Mouse (Mus musculus): ENCODE results near the gene Klk1b9.
"Not testable (repeated sequence)": the region's sequence is repeated elsewhere in the genome, so short reads cannot be mapped to it uniquely, and the experiment has no call there.

Klk1b9 gene

DNA sequence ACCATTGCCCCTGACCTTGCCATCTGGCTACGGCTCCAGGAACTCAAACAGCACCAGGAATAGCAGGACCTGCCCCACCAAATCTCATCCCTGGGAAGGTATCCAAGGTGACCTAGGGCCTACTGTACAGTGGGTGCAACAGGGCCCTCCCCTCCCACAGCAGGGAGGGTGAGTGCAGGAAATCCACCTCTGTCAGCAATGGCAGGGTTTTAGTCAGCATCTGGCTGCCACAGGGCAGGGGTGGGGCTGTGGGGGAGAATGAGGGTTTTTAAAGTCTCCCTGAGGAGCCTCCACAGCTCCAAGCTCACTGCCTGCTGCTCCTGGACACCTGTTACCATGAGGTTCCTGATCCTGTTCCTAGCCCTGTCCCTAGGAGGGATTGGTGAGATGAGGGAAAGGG lies at the start of gene Klk1b9:
Gene Klk1b9 (plus strand): TSS at position 301 of the 400 bp plus-strand sequence.
- DNase-seq (ENCODE audit: low spot score): not testable (repeated sequence)

DNA sequence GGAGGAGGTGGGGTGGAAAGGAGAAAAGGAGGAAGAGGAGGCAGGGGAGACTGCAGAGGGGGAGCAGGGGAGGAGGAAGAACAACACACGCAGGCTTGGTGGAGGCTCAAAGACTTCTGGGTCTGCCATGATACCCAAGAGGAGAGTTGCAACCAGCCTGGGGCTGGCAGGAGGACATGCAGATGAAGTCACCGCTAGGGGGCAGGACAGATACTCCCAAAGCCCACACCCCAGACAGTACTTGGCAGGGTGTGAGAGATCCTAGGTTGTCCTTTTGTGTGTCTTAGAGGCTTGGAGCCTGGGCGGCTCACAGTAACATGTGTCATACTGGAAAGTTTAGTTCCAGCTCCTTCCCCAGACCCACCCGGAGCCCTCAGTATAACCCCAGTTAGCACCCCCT lies 47.3 kb upstream of the Klk1b9 start:
- no peak for DNase-seq (ENCODE audit: low spot score)

GRCm38 (mm10) chr7:43932337-43932736 lies 43.5 kb upstream of the Klk1b9 start:
- no peak for DNase-seq (ENCODE audit: low spot score)

DNA sequence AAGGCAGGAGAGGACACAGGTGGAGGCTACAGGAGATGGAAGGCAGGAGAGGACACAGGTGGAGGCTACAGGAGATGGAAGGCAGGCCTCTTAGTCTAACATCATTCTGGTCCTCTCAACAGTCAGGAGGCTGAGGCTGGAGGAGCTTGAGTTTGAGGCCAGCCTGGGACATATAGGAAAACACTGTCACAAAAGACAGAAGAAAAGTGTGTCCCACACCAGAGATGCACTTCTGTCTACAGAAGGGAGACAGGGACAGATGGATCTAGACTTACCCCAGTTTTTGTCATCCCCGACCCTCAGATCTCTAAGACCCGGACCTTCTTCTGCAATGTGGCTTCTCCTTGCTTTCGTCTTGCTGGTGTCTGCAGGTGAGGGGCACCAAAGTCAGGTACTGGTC lies 42.4 kb upstream of the Klk1b9 start, which contains the start of gene Klk15:
Gene Klk15 (plus strand): TSS at position 301 of the 400 bp plus-strand sequence.
- no peak for DNase-seq (ENCODE audit: low spot score)

GRCm38 (mm10) chr7:43934747-43935146 lies 41.1 kb upstream of the Klk1b9 start:
- DNase-seq (ENCODE audit: low spot score): no peak

DNA sequence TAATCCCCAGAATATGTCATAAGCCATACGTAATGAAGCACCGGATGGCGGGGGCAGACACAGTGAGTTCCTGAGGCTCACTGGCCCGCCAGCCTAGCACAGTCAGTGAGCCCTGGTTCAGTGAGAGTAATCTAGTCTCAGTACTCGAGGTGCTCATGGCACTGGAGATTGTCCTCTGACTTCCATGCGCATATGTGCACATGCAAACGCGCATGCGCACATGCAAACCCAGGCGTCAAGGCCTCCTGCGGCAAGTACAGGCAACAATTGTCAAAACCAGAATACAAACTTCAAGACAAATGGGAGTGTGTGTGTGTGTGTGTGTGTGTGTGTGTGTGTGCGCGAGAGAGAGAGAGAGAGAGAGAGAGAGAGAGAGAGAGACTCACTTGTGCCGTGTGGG lies 39.3 kb upstream of the Klk1b9 start:
- DNase-seq (ENCODE audit: low spot score): no peak

DNA sequence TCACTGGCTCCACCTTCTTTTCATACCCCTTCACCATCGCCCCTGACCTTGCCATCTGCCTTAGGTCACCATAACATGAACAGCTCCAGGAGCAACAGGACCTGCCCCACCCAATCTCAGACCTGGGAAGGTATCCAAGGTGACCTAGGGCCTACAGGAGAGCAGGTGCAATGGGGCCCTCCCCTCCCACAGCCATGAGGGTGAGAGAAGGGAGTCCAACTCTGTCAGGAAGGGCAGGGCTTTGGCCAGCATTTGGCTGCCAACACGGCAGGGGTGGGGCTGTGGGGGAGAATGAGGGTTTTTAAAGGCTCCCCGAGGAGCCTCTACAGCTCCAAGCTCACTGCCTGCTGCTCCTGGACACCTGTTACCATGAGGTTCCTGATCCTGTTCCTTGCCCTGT lies 33.6 kb upstream of the Klk1b9 start:
- not testable (repeated sequence) for DNase-seq (ENCODE audit: low spot score)

- DNase-seq (ENCODE audit: low spot score): no peak
Measured at GRCm38 (mm10) chr7:43944727-43945264, 31.1 kb upstream of the Klk1b9 start.

DNA sequence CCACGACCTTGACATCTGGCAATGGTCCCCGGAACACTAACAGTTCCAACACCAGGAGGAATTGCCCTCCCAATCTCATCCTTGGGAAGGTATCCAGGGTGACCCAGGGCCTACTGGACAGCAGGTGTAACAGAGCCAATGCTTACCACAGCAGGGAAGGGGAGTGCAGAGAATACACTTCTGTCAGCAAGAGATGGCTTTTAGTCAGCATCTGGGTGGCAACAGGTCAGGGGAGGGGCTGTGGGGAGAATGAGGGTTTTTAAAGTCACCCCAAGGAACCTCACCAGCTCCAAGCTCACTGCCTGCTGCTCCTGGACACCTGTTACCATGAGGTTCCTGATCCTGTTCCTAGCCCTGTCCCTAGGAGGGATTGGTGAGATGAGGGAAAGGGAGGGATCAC lies 25.5 kb upstream of the Klk1b9 start, which contains the start of gene Klk1b8:
Gene Klk1b8 (plus strand): TSS at position 301 of the 400 bp plus-strand sequence.
- DNase-seq (ENCODE audit: low spot score): no peak

DNA sequence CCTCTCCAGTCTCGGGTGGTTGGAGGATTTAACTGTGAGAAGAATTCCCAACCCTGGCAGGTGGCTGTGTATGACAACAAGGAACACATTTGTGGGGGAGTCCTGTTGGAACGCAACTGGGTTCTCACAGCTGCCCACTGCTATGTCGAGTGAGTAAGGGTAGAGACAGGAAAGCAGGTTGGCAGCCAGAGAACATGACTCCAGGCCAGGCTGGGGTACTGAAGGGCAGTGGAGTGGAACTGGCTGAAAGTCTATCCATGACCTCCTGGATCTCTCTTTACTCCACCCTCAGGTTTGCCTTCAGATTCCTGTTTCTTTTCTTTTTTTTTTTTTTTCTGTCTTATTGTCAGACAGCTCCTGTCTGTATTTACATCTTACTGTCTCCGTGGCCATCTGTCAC lies 23.2 kb upstream of the Klk1b9 start:
- no peak for DNase-seq (ENCODE audit: low spot score)

DNA sequence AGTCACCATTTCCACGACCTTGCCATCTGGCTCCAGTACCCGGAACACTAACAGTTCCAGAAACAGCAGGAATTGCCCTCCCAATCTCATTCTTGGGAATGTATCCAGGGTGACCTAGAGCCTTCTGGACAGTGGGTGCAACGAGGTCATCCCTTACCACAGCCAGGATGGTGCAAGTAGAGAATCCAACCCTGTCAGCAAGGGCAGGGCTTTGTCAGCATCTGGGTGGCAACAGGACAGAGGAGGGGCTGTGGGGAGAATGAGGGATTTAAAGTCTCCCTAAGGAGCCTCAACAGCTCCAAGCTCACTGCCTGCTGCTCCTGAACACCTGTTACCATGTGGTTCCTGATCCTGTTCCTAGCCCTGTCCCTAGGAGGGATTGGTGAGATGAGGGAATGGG lies 9.4 kb upstream of the Klk1b9 start, which contains the start of gene Klk1b1:
Gene Klk1b1 (plus strand): TSS at position 301 of the 400 bp plus-strand sequence.
- DNase-seq (ENCODE audit: low spot score): no peak

GRCm38 (mm10) chr7:43967058-43967457 lies 8.8 kb upstream of the Klk1b9 start:
- DNase-seq (ENCODE audit: low spot score): no peak

- DNase-seq (ENCODE audit: low spot score): no peak
Measured at GRCm38 (mm10) chr7:43967612-43968011, 8.2 kb upstream of the Klk1b9 start.

- DNase-seq (ENCODE audit: low spot score): no peak
Measured at GRCm38 (mm10) chr7:43985657-43986056, 9.8 kb downstream of the Klk1b9 start.

GRCm38 (mm10) chr7:43994821-43995220 lies 19.0 kb downstream of the Klk1b9 start:
- DNase-seq (ENCODE audit: low spot score): not testable (repeated sequence)

GRCm38 (mm10) chr7:43995577-43995976 lies 19.7 kb downstream of the Klk1b9 start, which contains the start of gene Klk1b11:
Gene Klk1b11, plus strand, starts transcription at chr7:43995877.
- DNase-seq (ENCODE audit: low spot score): not testable (repeated sequence)

DNA sequence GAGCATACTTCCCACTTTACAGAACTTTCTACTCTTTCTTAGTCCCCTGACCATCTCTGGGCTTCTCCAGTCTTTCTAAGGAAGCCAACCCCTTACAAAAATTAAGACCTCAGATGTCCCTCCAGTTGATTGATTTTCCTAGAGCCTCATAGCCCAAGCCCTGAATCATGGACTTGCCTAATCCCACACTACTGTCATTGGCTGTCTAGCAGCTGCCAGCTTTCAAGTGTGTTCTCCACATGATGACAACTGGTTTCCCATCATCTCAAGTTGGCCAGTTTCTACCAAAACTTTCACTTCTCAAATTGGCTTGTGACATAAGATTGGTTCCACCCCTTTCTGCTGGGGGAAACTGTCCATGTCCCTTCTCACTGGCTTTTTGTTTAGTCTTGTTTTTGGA lies 29.0 kb downstream of the Klk1b9 start:
- no peak for DNase-seq (ENCODE audit: low spot score)

GRCm38 (mm10) chr7:44011868-44012267 lies 36.0 kb downstream of the Klk1b9 start, which contains the start of gene Klk1b26:
Gene Klk1b26, plus strand, starts transcription at chr7:44012168.
- not testable (repeated sequence) for DNase-seq (ENCODE audit: low spot score)

DNA sequence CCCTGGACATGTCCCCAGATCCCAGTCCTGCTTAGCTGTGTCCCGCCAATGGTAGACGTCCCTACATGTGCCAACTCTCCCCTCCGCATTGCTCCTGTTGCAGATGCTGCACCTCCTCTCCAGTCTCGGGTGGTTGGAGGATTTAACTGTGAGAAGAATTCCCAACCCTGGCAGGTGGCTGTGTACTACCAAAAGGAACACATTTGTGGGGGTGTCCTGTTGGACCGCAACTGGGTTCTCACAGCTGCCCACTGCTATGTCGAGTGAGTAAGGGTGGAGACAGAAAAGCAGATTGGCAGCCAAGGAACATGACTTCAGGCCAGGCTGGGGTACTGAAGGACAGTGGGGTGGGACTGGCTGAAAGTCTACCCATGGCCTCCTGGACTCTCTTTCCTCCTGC lies 38.8 kb downstream of the Klk1b9 start:
- DNase-seq (ENCODE audit: low spot score): not testable (repeated sequence)

DNA sequence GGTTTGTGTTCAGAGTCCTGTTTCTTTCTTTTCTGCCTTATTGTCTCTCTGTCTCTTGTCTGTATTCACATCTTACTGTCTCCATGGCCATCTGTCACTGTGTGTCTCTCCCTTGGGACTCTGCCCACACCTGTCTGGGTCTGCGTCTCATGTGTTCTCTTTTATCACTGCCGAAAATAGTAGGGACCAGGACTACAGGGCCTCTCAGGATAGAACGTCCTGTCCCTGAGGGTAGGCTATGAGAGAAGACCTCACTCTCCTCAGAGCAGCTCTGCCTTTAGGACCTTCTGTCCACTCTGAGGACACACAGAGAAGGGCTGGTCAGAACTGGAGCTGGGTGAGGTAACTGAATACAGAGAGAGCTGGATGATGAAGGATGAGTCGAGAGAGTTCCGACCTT lies 39.2 kb downstream of the Klk1b9 start:
- no peak for DNase-seq (ENCODE audit: low spot score)
